Comparison of ENCODE assay signal across 17 mouse cellular contexts in genomic region chr7:49181010-49181409, GRCm38 (mm10).
"Had no signal": no experiment of that assay in that cellular context is flagged by ENCODE, and none has a peak within 500 bp of the region (broad histone marks: within the 10 kb centered on the region; RNA-seq: fewer than 3 reads in every experiment).

No protein-coding gene starts in this region.

- H3K36me3 ChIP-seq: liver, embryonic 15.5 days; midbrain, embryonic 10.5 days; midbrain, embryonic 12.5 days; neural tube, embryonic 13.5 days; neural tube, embryonic 15.5 days had no signal

- H3K4me1 ChIP-seq: liver, embryonic 15.5 days had no signal

- H3K27ac ChIP-seq: liver, embryonic 15.5 days; midbrain, embryonic 10.5 days; midbrain, embryonic 12.5 days; neural tube, embryonic 13.5 days; neural tube, embryonic 15.5 days had no signal

- H3K9me3 ChIP-seq: liver, embryonic 15.5 days; midbrain, embryonic 10.5 days; midbrain, embryonic 12.5 days; neural tube, embryonic 13.5 days; neural tube, embryonic 15.5 days had no signal

- H3K4me3 ChIP-seq: liver, embryonic 15.5 days; midbrain, embryonic 10.5 days; midbrain, embryonic 12.5 days; myocyte; neural tube, embryonic 13.5 days; neural tube, embryonic 15.5 days had no signal

- DNase-seq: liver, postnatal 0 days; lung, embryonic 14.5 days; lung, postnatal 10 days; lung, postnatal 4 days; midbrain, embryonic 14.5 days; right cerebral cortex, postnatal 14 days; spleen, adult 18-20 months; thymus, adult 2 months; thymus, postnatal 25 days; thymus, postnatal 4 days had no signal

- H3K27me3 ChIP-seq: liver, embryonic 15.5 days; midbrain, embryonic 12.5 days; neural tube, embryonic 13.5 days; neural tube, embryonic 15.5 days had no signal

- H3K4me2 ChIP-seq: liver, embryonic 15.5 days; lung, embryonic 14.5 days; midbrain, embryonic 12.5 days; neural tube, embryonic 13.5 days; neural tube, embryonic 15.5 days had no signal

- ATAC-seq: liver, postnatal 0 days; midbrain, embryonic 16.5 days had no signal

- H3K9ac ChIP-seq: liver, embryonic 15.5 days; liver, postnatal 0 days; lung, embryonic 14.5 days; midbrain, embryonic 12.5 days; neural tube, embryonic 13.5 days; neural tube, embryonic 15.5 days had no signal
